Mouse (Mus musculus) testis, adult 2 months (tissue): ENCODE data around the gene Ubap1. TPM values are rescaled to one million over a fixed set of nuclear protein-coding genes. Genes with fewer than 3 reads are reported as not detected.
A peak's percentile ranks its signal among the peaks of the same experiment; 100 is the strongest.

Experiments used
- H3K27ac ChIP-seq: fragments of 200-500 bp; 2 replicates; pipeline ENCODE4 v1.5.1; 2012; ENCODE audit warnings: low read depth, low read length; ENCODE audit not compliant: control insufficient read depth, insufficient read depth
- H3K27me3 ChIP-seq: fragments of 200-500 bp; 2 replicates; pipeline ENCODE4 v1.6.1; 2012; ENCODE audit warnings: mild to moderate bottlenecking, low read length, moderate library complexity; ENCODE audit not compliant: control insufficient read depth, insufficient read depth
- H3K36me3 ChIP-seq: fragments of 200-500 bp; 2 replicates; pipeline ENCODE4 v1.6.1; 2012; ENCODE audit warnings: mild to moderate bottlenecking, low read length; ENCODE audit not compliant: control insufficient read depth, insufficient read depth
- H3K4me1 ChIP-seq: fragments of 200-500 bp; 2 replicates; pipeline ENCODE4 v1.6.1; 2012; ENCODE audit warnings: low read length; ENCODE audit not compliant: control insufficient read depth, insufficient read depth
- H3K4me3 ChIP-seq: fragments of 200-500 bp; 2 replicates; pipeline ENCODE4 v1.5.1; 2012; ENCODE audit warnings: low read depth, mild to moderate bottlenecking, low read length, moderate library complexity, mixed read lengths; ENCODE audit not compliant: control insufficient read depth
- CTCF ChIP-seq: fragments of 200-500 bp; IDR thresholded peaks from 2 replicates; pipeline ENCODE4 v1.5.1; 2012; ENCODE audit warnings: low read depth, mild to moderate bottlenecking, inconsistent platforms, low read length, moderate library complexity; ENCODE audit not compliant: control insufficient read depth, insufficient read depth, insufficient replicate concordance
- POLR2A ChIP-seq: fragments of 200-500 bp; IDR thresholded peaks from 2 replicates; pipeline ENCODE4 v1.6.1; 2012; ENCODE audit warnings: low read depth, mild to moderate bottlenecking, inconsistent platforms, low read length, moderate library complexity; ENCODE audit not compliant: control insufficient read depth
- polyA plus RNA-seq: library from polyadenylated mRNA; depleted of rRNA; stranded (reverse); fragments of >200 nt; gene quantifications from 2 replicates; pipeline ENCODE4 v1.2.3, GENCODE M21; 2012

Gene Ubap1
- polyA plus RNA-seq, 1 experiment: 47.8 TPM

DNA sequence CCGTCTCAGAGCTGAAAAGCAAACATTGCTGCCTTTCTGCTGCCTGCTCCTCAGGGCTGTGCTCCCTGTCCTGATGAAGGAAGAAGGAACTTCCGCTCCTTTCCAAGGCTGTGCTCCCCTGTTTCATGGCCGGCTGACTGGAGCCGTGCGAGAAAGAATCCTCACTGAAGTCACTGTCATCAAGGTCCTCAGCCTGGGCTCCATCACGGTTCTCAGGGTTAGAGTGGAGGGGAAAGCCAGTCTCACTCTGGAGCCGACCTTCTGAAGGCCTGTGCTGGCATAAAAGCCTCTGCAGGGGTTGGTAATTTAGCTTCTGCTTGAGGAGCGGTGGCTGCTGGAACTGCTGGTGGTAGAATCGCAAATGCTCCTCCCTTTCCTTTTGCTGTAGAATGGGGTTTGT lies 45.9 kb downstream of the Ubap1 start:
- H3K4me3 ChIP-seq: no peak overlapping the region
- no peaks in the 10 kb centered on the region for H3K4me1 ChIP-seq
- no peak for TF ChIP-seq CTCF
- TF ChIP-seq POLR2A: no peak
- no peak overlapping the region for H3K27ac ChIP-seq
- H3K36me3 ChIP-seq: no peaks in the 10 kb centered on the region; the same call in 1 of the 2 replicates
- no peaks in the 10 kb centered on the region for H3K27me3 ChIP-seq

GRCm38 (mm10) chr4:41398353-41398752 lies 49.6 kb downstream of the Ubap1 start:
- no peaks in the 10 kb centered on the region for H3K4me1 ChIP-seq
- peaks cover 3% of the 10 kb centered on the region for H3K36me3 ChIP-seq
- no peak for TF ChIP-seq POLR2A
- no peak for TF ChIP-seq CTCF
- H3K27ac ChIP-seq: no peak overlapping the region
- no peaks in the 10 kb centered on the region for H3K27me3 ChIP-seq
- no peak overlapping the region for H3K4me3 ChIP-seq

DNA sequence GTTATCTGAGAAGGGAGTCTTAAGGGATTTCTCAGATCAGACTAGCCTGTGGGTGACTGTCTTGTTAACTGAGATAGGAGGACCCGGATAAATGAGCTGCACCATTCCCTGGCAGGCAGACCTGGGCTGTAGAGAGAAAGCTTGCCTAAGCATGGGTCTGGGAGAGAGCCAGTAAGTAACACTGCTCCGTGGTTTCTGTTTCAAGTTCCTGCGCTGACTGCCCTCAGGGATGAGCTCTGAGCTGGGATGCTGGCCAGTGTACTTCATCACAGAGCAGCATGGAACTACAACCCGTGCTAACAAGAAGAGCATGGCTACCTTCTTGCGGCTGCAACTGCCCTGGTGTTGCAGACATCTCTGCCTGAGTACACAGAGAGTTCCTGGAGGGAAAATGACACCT lies 51.1 kb downstream of the Ubap1 start:
- H3K27me3 ChIP-seq: no peaks in the 10 kb centered on the region

DNA sequence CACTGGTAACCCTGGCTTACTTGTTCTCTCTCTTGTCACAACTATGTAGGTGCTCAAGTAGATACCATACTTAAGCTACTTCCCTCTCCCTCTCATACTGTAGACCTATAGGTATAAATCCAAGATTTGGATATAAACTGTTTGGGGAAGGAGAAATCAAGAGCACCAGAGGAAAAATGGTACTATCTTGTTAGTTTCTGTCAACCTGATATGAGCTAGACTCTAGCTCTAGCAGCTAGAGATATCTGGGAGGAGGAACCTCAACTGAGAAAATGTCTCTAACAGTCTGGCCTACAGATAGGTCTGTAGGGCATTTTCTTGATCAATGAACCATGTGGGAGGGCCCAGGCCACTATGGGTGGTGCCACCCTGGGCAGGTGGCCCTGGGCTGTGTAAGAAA lies 52.4 kb downstream of the Ubap1 start:
- Histone ChIP-seq H3K27me3 (no peaks in the 10 kb centered on the region), H3K4me3 (no peak overlapping the region), H3K4me1 (no peaks in the 10 kb centered on the region), H3K36me3 (peaks cover 3% of the 10 kb centered on the region), H3K27ac (no peak overlapping the region)
- TF ChIP-seq CTCF (no peak), POLR2A (no peak)

More for the DNA sequence above, 51.1 kb downstream of the Ubap1 start:
- H3K4me1 ChIP-seq: no peaks in the 10 kb centered on the region
- TF ChIP-seq POLR2A (no peak), CTCF (no peak)
- H3K36me3 ChIP-seq: peaks cover 3% of the 10 kb centered on the region
- H3K27ac ChIP-seq: no peak overlapping the region
- no peak overlapping the region for H3K4me3 ChIP-seq

GRCm38 (mm10) chr4:41401573-41401972 lies 52.8 kb downstream of the Ubap1 start:
- Histone ChIP-seq H3K27ac (no peak overlapping the region), H3K4me3 (no peak overlapping the region), H3K36me3 (peaks cover 3% of the 10 kb centered on the region), H3K4me1 (no peaks in the 10 kb centered on the region), H3K27me3 (no peaks in the 10 kb centered on the region)
- TF ChIP-seq CTCF (no peak), POLR2A (no peak)

DNA sequence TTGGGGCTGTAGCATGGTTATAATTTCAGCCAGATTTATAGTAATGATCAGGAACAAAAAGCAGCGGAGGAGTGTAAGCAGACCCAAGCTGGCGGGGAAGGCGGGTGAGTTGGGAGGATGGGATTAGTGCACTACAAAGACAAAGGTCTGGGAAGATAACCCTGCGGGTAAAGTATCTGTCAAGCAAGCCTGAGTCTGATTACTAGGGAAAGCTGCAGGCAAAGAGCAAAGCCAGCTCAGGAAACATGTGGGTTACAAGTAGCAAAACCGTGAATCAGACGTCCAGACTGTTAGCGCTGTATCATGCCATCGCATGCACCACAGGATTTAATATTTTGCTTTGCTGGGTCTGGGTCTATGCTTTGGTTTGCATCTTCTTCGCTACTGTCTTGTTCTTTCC lies 57.8 kb downstream of the Ubap1 start:
- TF ChIP-seq CTCF: no peak
- no peak for TF ChIP-seq POLR2A
- Histone ChIP-seq H3K36me3 (peaks cover 3% of the 10 kb centered on the region), H3K4me1 (no peaks in the 10 kb centered on the region), H3K27me3 (no peaks in the 10 kb centered on the region), H3K27ac (no peak overlapping the region), H3K4me3 (no peak overlapping the region)

DNA sequence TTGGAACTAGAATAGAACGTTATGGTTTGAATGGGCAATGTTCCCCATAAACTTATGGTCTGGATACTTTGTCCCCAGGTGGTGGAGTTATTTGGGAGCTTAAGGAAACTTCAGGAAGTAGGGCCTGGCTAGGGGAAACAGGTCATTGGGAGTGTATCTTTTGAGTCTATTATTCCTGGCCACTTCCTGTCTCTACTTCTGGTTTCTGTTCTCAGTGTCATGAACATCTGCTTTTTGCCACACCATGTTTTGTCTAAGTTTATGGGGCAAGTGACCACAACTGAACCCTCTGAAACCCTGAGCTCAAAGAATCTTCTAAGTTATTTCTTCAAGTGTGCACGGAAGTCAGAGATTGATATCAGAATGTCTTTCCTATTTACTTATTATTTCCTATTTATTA lies 58.6 kb downstream of the Ubap1 start:
- Histone ChIP-seq H3K27me3 (no peaks in the 10 kb centered on the region), H3K36me3 (peaks cover 3% of the 10 kb centered on the region), H3K27ac (no peak overlapping the region), H3K4me1 (no peaks in the 10 kb centered on the region), H3K4me3 (peak overlapping the region; percentile 49; the same call in 1 of the 2 replicates)
- TF ChIP-seq POLR2A (no peak), CTCF (no peak)

DNA sequence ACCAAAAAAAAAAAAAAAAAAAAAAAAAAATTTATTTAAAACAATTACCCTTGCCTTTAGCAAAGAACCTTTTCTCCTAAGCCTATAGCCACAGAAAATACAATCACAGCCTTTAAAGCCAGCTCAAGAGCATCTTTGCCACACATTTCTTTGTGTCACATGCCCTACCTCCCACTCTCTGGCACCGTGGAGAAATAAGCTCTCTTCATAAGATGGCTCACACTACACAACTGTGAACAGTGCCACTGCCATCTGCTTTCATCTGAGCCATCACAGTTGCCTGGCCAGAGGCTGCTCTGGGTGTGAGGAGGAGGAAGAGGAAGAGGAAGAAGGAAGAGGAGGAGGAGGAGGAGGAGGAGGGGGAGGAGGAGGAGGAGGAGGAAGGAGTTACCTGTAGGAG lies 60.5 kb downstream of the Ubap1 start:
- no peak for TF ChIP-seq CTCF
- no peak for TF ChIP-seq POLR2A
- Histone ChIP-seq H3K27me3 (no peaks in the 10 kb centered on the region), H3K4me1 (no peaks in the 10 kb centered on the region), H3K4me3 (no peak overlapping the region), H3K27ac (no peak overlapping the region), H3K36me3 (no peaks in the 10 kb centered on the region; the same call in 1 of the 2 replicates)
